Mouse (Mus musculus) spleen, adult 2 months (tissue): Measurements from ENCODE around the gene Habp2. TPM values are rescaled to one million over a fixed set of nuclear protein-coding genes. Genes with fewer than 3 reads are reported as not detected.

Experiments used
- DNase-seq, 2 experiments: peaks; one replicate each; pipeline versions ENCODE4 v3.0.0 to v3.0.0-alpha.2; 2012 to 2021; ENCODE audit warnings: low spot score in 2 of 2, low read depth in 1 of 2
- H3K27ac ChIP-seq: fragments of 200-500 bp; 2 replicates; pipeline ENCODE4 v1.5.1; 2012; ENCODE audit warnings: low read length, inconsistent platforms; ENCODE audit not compliant: insufficient read depth
- H3K27me3 ChIP-seq: fragments of 200-500 bp; 2 replicates; pipeline ENCODE4 v1.6.1; 2012; ENCODE audit warnings: mild to moderate bottlenecking, moderate library complexity, low read length, inconsistent platforms; ENCODE audit not compliant: control insufficient read depth, insufficient read depth
- H3K36me3 ChIP-seq: fragments of 200-500 bp; 2 replicates; pipeline ENCODE4 v1.6.1; 2012; ENCODE audit warnings: mild to moderate bottlenecking, low read length, inconsistent platforms; ENCODE audit not compliant: control insufficient read depth, insufficient read depth
- H3K4me1 ChIP-seq: fragments of 200-500 bp; 2 replicates; pipeline ENCODE4 v1.6.1; 2011; ENCODE audit warnings: inconsistent platforms; ENCODE audit not compliant: control insufficient read depth, insufficient read depth, insufficient read length
- H3K4me3 ChIP-seq: fragments of 200-500 bp; 2 replicates; pipeline ENCODE4 v1.5.1; 2011; ENCODE audit warnings: mild to moderate bottlenecking, inconsistent platforms; ENCODE audit not compliant: insufficient read depth, insufficient read length; ENCODE audit errors: extremely low read depth
- CTCF ChIP-seq: fragments of 200-500 bp; IDR thresholded peaks from 2 replicates; pipeline ENCODE4 v1.5.1; 2011; ENCODE audit warnings: mild to moderate bottlenecking, inconsistent platforms; ENCODE audit not compliant: insufficient read depth, insufficient read length, insufficient replicate concordance; ENCODE audit errors: extremely low read depth
- POLR2A ChIP-seq: fragments of 200-500 bp; IDR thresholded peaks from 2 replicates; pipeline ENCODE4 v1.6.1; 2011; ENCODE audit warnings: low read depth, low read length, inconsistent platforms
- WGBS: fragments of 180-500 bp; shearing (Covaris S2); methylation state at CpG from one replicate; pipeline ENCODE4 v1.1.7; 2018; 5-methylcytosine and 5-hydroxymethylcytosine counted together
- polyA plus RNA-seq: library from polyadenylated mRNA; depleted of rRNA; stranded (reverse); fragments of >200 nt; gene quantifications from 2 replicates; pipeline ENCODE4 v1.2.3, GENCODE M21; 2012

The Habp2 gene
- polyA plus RNA-seq, 1 experiment: 1.7 TPM

DNA sequence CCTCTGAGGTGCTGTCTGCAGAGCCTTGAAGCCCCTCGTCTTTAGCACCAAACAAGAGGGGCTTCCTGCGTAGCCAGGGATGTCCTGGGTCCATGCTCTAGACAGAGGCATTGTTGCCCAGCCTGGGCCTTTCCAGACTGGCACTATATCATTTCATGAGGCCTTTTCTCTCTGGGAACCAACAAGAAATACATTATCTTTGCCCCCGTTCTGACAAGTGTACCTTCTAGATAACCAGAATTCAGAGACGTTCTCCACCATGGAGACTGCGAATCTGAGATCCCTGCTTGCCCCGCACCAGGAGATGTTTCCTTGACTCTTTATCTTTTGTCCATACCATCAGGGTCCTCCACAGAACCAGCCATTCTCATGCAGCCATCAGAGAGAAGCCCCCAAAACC is 32.7 kb downstream of the Habp2 start:
- DNase-seq: no peak
- H3K27me3 ChIP-seq: no peaks in the 10 kb centered on the region
- WGBS: 81% methylated on average over 6 of the region's 6 CpGs
- no peak for TF ChIP-seq CTCF
- no peak for TF ChIP-seq POLR2A
- H3K36me3 ChIP-seq: no peaks in the 10 kb centered on the region
- H3K4me1 ChIP-seq: no peaks in the 10 kb centered on the region
- H3K27ac ChIP-seq: no peak overlapping the region
- H3K4me3 ChIP-seq: no peak overlapping the region

- Histone ChIP-seq H3K4me3 (no peak overlapping the region; the same call in 1 of the 2 replicates), H3K27ac (no peak overlapping the region), H3K4me1 (no peaks in the 10 kb centered on the region), H3K36me3 (no peaks in the 10 kb centered on the region), H3K27me3 (no peaks in the 10 kb centered on the region)
- no peak for TF ChIP-seq POLR2A
- no peak for TF ChIP-seq CTCF
- DNase-seq: peak in 1 of 2 experiments; percentile 45
- WGBS: 39% methylated on average over 26 of the region's 26 CpGs
Observed at GRCm38 (mm10) chr19:56320186-56320860, 33.4 kb downstream of the Habp2 start.

DNA sequence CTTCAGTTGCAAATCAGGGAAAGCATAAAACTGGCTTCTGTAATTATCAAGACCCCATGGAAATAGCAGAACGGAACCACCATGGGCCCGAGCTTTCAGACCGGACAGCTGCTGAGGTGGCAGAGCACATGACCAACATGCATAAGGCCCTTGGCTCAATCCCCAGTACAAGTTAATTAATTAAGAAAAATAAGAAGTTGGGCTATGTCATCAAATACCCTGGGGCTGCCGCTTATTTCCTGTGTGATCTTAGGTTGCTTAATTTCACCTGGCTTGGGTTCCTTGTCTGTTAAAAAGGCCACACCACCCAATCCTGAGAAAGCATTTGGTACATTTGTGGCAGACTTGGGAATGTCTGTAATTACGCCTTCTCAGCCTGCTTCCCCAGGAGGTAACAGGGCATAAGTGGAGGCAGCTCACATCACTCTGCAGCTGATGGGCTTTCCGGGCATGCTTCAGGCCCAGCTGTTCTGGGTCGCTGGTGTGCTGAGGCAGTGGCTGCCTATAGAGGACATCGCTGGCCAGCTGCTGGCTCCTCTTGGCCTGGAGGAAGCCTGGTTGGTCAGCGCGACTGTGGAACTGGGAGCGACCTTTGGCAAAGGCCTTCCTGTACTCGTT is 34.5 kb downstream of the Habp2 start:
- Histone ChIP-seq H3K36me3 (no peaks in the 10 kb centered on the region), H3K27ac (no peak overlapping the region), H3K4me1 (no peaks in the 10 kb centered on the region), H3K27me3 (no peaks in the 10 kb centered on the region), H3K4me3 (no peak overlapping the region)
- no peak for DNase-seq
- WGBS: 91% methylated on average over 12 of the region's 12 CpGs
- TF ChIP-seq CTCF (no peak), POLR2A (no peak)

- no peak for TF ChIP-seq CTCF
- no peak for TF ChIP-seq POLR2A
- Histone ChIP-seq H3K27ac (no peak overlapping the region), H3K36me3 (no peaks in the 10 kb centered on the region), H3K4me1 (no peaks in the 10 kb centered on the region), H3K27me3 (no peaks in the 10 kb centered on the region), H3K4me3 (no peak overlapping the region)
- no peak for DNase-seq
- 75% methylated on average over 10 of the region's 10 CpGs for WGBS
Observed at GRCm38 (mm10) chr19:56325676-56326075, 38.7 kb downstream of the Habp2 start.

GRCm38 (mm10) chr19:56326243-56326855 is 39.4 kb downstream of the Habp2 start:
- Histone ChIP-seq H3K27ac (no peak overlapping the region), H3K4me3 (no peak overlapping the region), H3K36me3 (no peaks in the 10 kb centered on the region), H3K27me3 (no peaks in the 10 kb centered on the region), H3K4me1 (no peaks in the 10 kb centered on the region)
- WGBS: 87% methylated on average over 21 of the region's 21 CpGs
- no peak for DNase-seq
- TF ChIP-seq POLR2A (no peak), CTCF (no peak)

DNA sequence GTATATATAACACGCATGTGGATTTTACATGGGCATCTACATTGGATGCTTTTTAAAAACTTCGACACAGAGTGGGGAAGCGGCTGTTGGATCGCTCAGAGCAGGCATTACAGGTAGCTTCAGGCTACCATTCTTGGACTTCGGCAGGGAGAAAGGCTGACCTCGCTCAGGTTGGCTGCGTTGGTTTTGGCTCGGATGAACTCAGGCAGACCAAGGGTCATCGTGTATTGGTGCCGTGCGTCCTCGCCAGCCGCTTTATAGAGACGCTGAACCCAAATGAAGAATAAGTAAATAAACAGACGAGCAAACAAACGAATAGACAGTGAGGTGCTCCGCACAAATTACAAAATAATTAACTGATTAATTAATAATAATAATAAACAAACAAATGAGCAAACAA is 49.4 kb downstream of the Habp2 start:
- H3K27ac ChIP-seq: no peak overlapping the region
- WGBS: 94% methylated on average over 17 of the region's 17 CpGs
- no peaks in the 10 kb centered on the region for H3K27me3 ChIP-seq
- no peak for TF ChIP-seq POLR2A
- no peak for TF ChIP-seq CTCF
- H3K4me3 ChIP-seq: no peak overlapping the region
- H3K4me1 ChIP-seq: no peaks in the 10 kb centered on the region
- no peak for DNase-seq
- no peaks in the 10 kb centered on the region for H3K36me3 ChIP-seq

GRCm38 (mm10) chr19:56336826-56337225 is 49.9 kb downstream of the Habp2 start:
- TF ChIP-seq POLR2A (no peak), CTCF (no peak)
- 82% methylated on average over 12 of the region's 12 CpGs for WGBS
- Histone ChIP-seq H3K27me3 (no peaks in the 10 kb centered on the region), H3K27ac (no peak overlapping the region), H3K4me3 (no peak overlapping the region), H3K36me3 (no peaks in the 10 kb centered on the region), H3K4me1 (no peaks in the 10 kb centered on the region)
- no peak for DNase-seq
